Mouse (Mus musculus) midbrain, postnatal 0 days (tissue): ENCODE data around the gene Rbx1. TPM values are rescaled to one million over a fixed set of nuclear protein-coding genes. Genes with fewer than 3 reads are reported as not detected.

Experiments used
- ATAC-seq: fragments of 200-750 bp; cut with Nextera tagmentation; 2 replicates; pipeline ENCODE4 v1.8.0; 2017; ENCODE audit warnings: moderate number of reproducible peaks, mild to moderate bottlenecking, moderate TSS enrichment, moderate library complexity; ENCODE audit not compliant: low FRiP score
- DNase-seq: peaks from one replicate; pipeline ENCODE4 v3.0.0-alpha.2; 2015; ENCODE audit warnings: low spot score
- H3K27ac ChIP-seq: fragments of 300-500 bp; sonication (generic); 2 replicates; pipeline ENCODE4 v1.5.1; 2014; ENCODE audit warnings: low read depth, mild to moderate bottlenecking, low read length, mixed read lengths
- H3K27me3 ChIP-seq: fragments of 300-500 bp; sonication (generic); 2 replicates; pipeline ENCODE4 v1.6.1; 2014; ENCODE audit warnings: low read length, control low read depth, mixed read lengths; ENCODE audit not compliant: insufficient read depth
- H3K36me3 ChIP-seq: fragments of 300-500 bp; sonication (generic); 2 replicates; pipeline ENCODE4 v1.6.1; 2014; ENCODE audit warnings: low read length, control low read depth, mixed read lengths; ENCODE audit not compliant: insufficient read depth
- H3K4me1 ChIP-seq: fragments of 300-500 bp; sonication (generic); 2 replicates; pipeline ENCODE4 v1.6.1; 2014; ENCODE audit warnings: mild to moderate bottlenecking, control low read depth, antibody characterized with exemption, low read length, mixed read lengths; ENCODE audit not compliant: insufficient read depth
- H3K4me2 ChIP-seq: fragments of 300-500 bp; sonication (generic); 2 replicates; pipeline ENCODE4 v1.6.1; 2014; ENCODE audit warnings: low read depth, mild to moderate bottlenecking, low read length, mixed read lengths; ENCODE audit not compliant: poor library complexity, severe bottlenecking
- H3K4me3 ChIP-seq: fragments of 300-500 bp; sonication (generic); 2 replicates; pipeline ENCODE4 v1.5.1; 2014; ENCODE audit warnings: low read depth, mild to moderate bottlenecking, low read length, moderate library complexity
- H3K9ac ChIP-seq: fragments of 300-500 bp; sonication (generic); replicated peaks from 2 replicates; pipeline ENCODE4 v1.6.1; 2014; ENCODE audit warnings: mild to moderate bottlenecking, low read length, moderate library complexity, mixed read lengths; ENCODE audit not compliant: poor library complexity, severe bottlenecking
- H3K9me3 ChIP-seq: fragments of 300-500 bp; sonication (generic); 2 replicates; pipeline ENCODE4 v1.6.1; 2016; ENCODE audit warnings: low read length, control low read depth
- CTCF ChIP-seq: IDR thresholded peaks from 2 replicates; pipeline ENCODE4 v1.5.1; 2016; ENCODE audit warnings: antibody characterized with exemption, mild to moderate bottlenecking
- WGBS: fragments of 180-500 bp; shearing (Covaris S2); extraction: QIAGEN DNeasy Blood & Tissue Kit; methylation state at CpG from one replicate; pipeline ENCODE4 v1.1.7; 2014; 5-methylcytosine and 5-hydroxymethylcytosine counted together
- polyA plus RNA-seq: library from polyadenylated mRNA; unstranded; fragments of >200 nt; fragmentation: Nextera tagmentation; extraction: Ambion mirVana; gene quantifications from 2 replicates; pipeline ENCODE4 v1.2.1, GENCODE M21; 2015
- total RNA-seq: library from RNA; depleted of rRNA; stranded (reverse); fragments of >200 nt; gene quantifications from 2 replicates; pipeline ENCODE4 v1.2.3, GENCODE M21; 2014

The Rbx1 gene
- total and polyA plus RNA-seq, 2 experiments from 2014 or later, result 152 to 397 TPM

- no peak overlapping the region for H3K27ac ChIP-seq
- no peak overlapping the region for H3K4me3 ChIP-seq
- H3K9ac ChIP-seq, result no peak overlapping the region
- no peaks in the 10 kb centered on the region for H3K9me3 ChIP-seq
- H3K27me3 ChIP-seq, result no peaks in the 10 kb centered on the region
- 100% methylated on average over 2 of the region's 2 CpGs for WGBS
- no peak overlapping the region for H3K4me2 ChIP-seq
- peaks cover 18% of the 10 kb centered on the region for H3K36me3 ChIP-seq
- DNase-seq, result no peak
- H3K4me1 ChIP-seq, result no peaks in the 10 kb centered on the region
- no peak for ATAC-seq
- TF ChIP-seq CTCF, result no peak
Observed at GRCm38 (mm10) chr15:81427947-81428346, 38.1 kb upstream of the Rbx1 start.

- Histone ChIP-seq H3K4me3 (no peak overlapping the region), H3K36me3 (peaks cover 18% of the 10 kb centered on the region)
- no peak for TF ChIP-seq CTCF
Observed at GRCm38 (mm10) chr15:81431195-81431594, 34.9 kb upstream of the Rbx1 start.

GRCm38 (mm10) chr15:81438345-81438744 is 27.8 kb upstream of the Rbx1 start:
- H3K27me3 ChIP-seq, result no peaks in the 10 kb centered on the region
- no peak overlapping the region for H3K4me3 ChIP-seq
- H3K9me3 ChIP-seq, result no peaks in the 10 kb centered on the region
- no peak overlapping the region for H3K4me2 ChIP-seq
- ATAC-seq, result no peak
- WGBS, result 97% methylated on average over 1 of the region's 1 CpGs
- DNase-seq, result no peak
- no peak overlapping the region for H3K9ac ChIP-seq
- no peaks in the 10 kb centered on the region for H3K4me1 ChIP-seq
- no peak for TF ChIP-seq CTCF
- peaks cover 3% of the 10 kb centered on the region; the same call in 1 of the 2 replicates for H3K36me3 ChIP-seq
- H3K27ac ChIP-seq, result no peak overlapping the region

More at GRCm38 (mm10) chr15:81431195-81431594, 34.9 kb upstream of the Rbx1 start:
- no peak overlapping the region for H3K9ac ChIP-seq
- H3K4me1 ChIP-seq, result no peaks in the 10 kb centered on the region
- ATAC-seq (no peak), DNase-seq (no peak)
- 84% methylated on average over 1 of the region's 1 CpGs for WGBS
- H3K4me2 ChIP-seq, result no peak overlapping the region
- H3K9me3 ChIP-seq, result no peaks in the 10 kb centered on the region
- H3K27me3 ChIP-seq, result no peaks in the 10 kb centered on the region
- no peak overlapping the region for H3K27ac ChIP-seq

DNA sequence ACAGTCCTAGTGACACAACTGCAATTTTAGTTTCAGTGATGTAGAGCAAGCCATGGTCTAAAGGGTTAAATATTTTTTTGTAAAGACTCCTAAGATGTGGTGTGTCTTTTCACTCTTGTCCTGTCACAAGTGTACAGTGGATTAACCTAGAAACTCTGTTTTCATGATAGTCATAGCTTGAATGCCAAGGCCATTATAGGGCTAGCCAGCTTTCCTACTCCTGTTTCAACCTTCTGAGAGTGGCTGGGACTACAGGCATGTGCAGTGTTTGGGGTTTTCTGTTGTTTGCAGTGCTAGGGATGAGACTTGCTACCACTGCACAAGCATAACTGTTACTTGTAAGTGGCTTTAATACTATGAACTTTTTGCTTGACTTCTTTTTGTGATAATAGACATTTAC is 26.9 kb upstream of the Rbx1 start:
- Histone ChIP-seq H3K36me3 (peaks cover 3% of the 10 kb centered on the region; the same call in 1 of the 2 replicates), H3K9ac (no peak overlapping the region), H3K9me3 (no peaks in the 10 kb centered on the region), H3K4me1 (no peaks in the 10 kb centered on the region), H3K27me3 (no peaks in the 10 kb centered on the region), H3K4me2 (no peak overlapping the region), H3K27ac (no peak overlapping the region), H3K4me3 (no peak overlapping the region)
- no peak for ATAC-seq
- DNase-seq, result no peak
- no peak for TF ChIP-seq CTCF

GRCm38 (mm10) chr15:81448463-81448862 is 17.6 kb upstream of the Rbx1 start:
- Histone ChIP-seq H3K36me3 (peaks cover 7% of the 10 kb centered on the region), H3K27ac (no peak overlapping the region), H3K4me2 (no peak overlapping the region), H3K4me1 (no peaks in the 10 kb centered on the region), H3K27me3 (no peaks in the 10 kb centered on the region), H3K4me3 (no peak overlapping the region), H3K9me3 (no peaks in the 10 kb centered on the region), H3K9ac (no peak overlapping the region)
- DNase-seq, result peak; percentile 84
- 47% methylated on average over 3 of the region's 3 CpGs for WGBS
- peak; percentile 95 for TF ChIP-seq CTCF
- ATAC-seq, result no peak; the same call in 1 of the 2 replicates

DNA sequence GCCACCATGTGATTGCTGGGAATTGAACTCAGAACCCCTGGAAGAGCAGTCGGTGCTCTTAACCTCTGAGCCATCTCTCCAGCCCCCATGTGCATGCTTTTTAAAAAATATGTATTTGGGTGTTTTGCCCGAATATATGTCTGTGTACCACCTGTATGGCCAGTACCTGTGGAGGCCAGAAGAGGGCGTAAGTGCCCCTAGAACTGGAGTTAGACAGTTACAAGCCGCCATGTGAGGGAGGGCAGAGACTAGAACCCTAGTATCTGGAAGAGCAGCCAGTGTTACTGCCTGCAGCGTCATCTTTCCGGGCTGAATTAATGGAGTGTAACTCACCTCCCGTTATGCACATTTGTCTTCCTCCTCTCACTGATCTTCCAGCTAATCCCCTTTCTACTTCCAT is 4.6 kb upstream of the Rbx1 start:
- H3K9ac ChIP-seq, result no peak overlapping the region
- peak; percentile 28 for TF ChIP-seq CTCF
- H3K36me3 ChIP-seq, result peaks cover 2% of the 10 kb centered on the region; the same call in 1 of the 2 replicates
- no peak overlapping the region for H3K27ac ChIP-seq
- DNase-seq (no peak), ATAC-seq (no peak)
- no peaks in the 10 kb centered on the region for H3K27me3 ChIP-seq
- no peaks in the 10 kb centered on the region for H3K4me1 ChIP-seq
- WGBS, result 86% methylated on average over 7 of the region's 7 CpGs
- no peak overlapping the region for H3K4me2 ChIP-seq
- no peak overlapping the region for H3K4me3 ChIP-seq
- H3K9me3 ChIP-seq, result no peaks in the 10 kb centered on the region
